Mouse (Mus musculus) testis, adult 2 months (tissue): Measurements from ENCODE around the gene Pip5k1b.

Experiments used
- CTCF ChIP-seq: fragments of 200-500 bp; IDR thresholded peaks from 2 replicates; pipeline ENCODE4 v1.5.1; 2012; ENCODE audit warnings: low read depth, mild to moderate bottlenecking, inconsistent platforms, low read length, moderate library complexity; ENCODE audit not compliant: control insufficient read depth, insufficient read depth, insufficient replicate concordance
- POLR2A ChIP-seq: fragments of 200-500 bp; IDR thresholded peaks from 2 replicates; pipeline ENCODE4 v1.6.1; 2012; ENCODE audit warnings: low read depth, mild to moderate bottlenecking, inconsistent platforms, low read length, moderate library complexity; ENCODE audit not compliant: control insufficient read depth

DNA sequence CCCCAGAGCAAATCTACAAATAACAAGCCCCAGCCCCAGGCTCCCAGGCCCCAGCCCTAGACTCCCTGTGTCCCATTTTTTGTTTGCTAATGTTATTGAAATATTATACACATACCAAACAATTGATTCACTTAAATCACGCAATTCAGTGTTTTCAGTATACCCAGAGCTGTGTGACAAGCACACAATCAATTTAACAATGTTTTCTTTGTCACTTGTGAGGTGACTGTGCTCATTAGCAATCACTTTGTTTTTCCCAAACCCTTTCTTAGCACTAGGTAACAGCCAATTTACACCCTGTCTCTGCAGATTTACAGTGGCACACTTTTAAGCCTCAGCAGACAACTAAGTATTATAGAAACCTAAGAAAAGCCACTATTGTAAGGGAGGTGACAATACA lies 228.7 kb downstream of the Pip5k1b start:
- TF ChIP-seq CTCF = no peak
- TF ChIP-seq POLR2A = no peak
